ENCODE assay signal across 9 mouse cellular contexts in genomic region chr2:103138529-103139265, GRCm38 (mm10).
DNase-seq lines count a peak whose midpoint lies in the region; ATAC-seq lines count a peak whose summit lies in the region.
"Had no signal": no experiment of that assay in that cellular context is flagged by ENCODE, and none has a peak within 500 bp of the region (broad histone marks: within the 10 kb centered on the region; RNA-seq: fewer than 3 reads in every experiment).

No protein-coding gene starts in this region.

- no peaks in the 10 kb centered on the region for H3K36me3 ChIP-seq in stomach, embryonic 16.5 days (ENCODE audit: control insufficient read depth, insufficient read depth, low read length)
- H3K36me3 ChIP-seq: liver, embryonic 15.5 days had no signal

- 41% methylated on average over 8 of the region's 8 CpGs for WGBS in stomach, embryonic 16.5 days

- peaks cover 7% of the 10 kb centered on the region; the same call in 1 of the 2 replicates for H3K4me1 ChIP-seq in stomach, embryonic 16.5 days (ENCODE audit: control insufficient read depth, insufficient read depth, low read length)
- H3K4me1 ChIP-seq: liver, embryonic 15.5 days had no signal

- H3K9me3 ChIP-seq in stomach, embryonic 16.5 days (replicated peaks; ENCODE audit: control insufficient read depth, low read length) = no peaks in the 10 kb centered on the region
- H3K9me3 ChIP-seq: liver, embryonic 15.5 days had no signal

- peak; percentile 72 for DNase-seq in retina, postnatal 1 day
- DNase-seq in retina, embryonic 14.5 days (ENCODE audit: low spot score) = no peak
- peak; percentile 61 for DNase-seq in kidney, adult 11 months
- DNase-seq in layer of hippocampus, postnatal 10 days (ENCODE audit: low spot score in 2 of 2) = peak; percentile 25 to 33
- no peak for DNase-seq in B cell, adult 2 months
- no peak for DNase-seq in thymus, postnatal 0 days (ENCODE audit: low spot score)
- DNase-seq: heart, postnatal 14 days had no signal

- H3K27me3 ChIP-seq in stomach, embryonic 16.5 days (ENCODE audit: control insufficient read depth, insufficient read depth, low read length) = no peaks in the 10 kb centered on the region
- H3K27me3 ChIP-seq: liver, embryonic 15.5 days had no signal

- H3K27ac ChIP-seq in stomach, embryonic 16.5 days (ENCODE audit: low read length) = peak overlapping the region; percentile 48; the same call in 1 of the 2 replicates
- H3K27ac ChIP-seq: liver, embryonic 15.5 days had no signal

- H3K9ac ChIP-seq in stomach, embryonic 16.5 days (ENCODE audit: low read length) = no peak overlapping the region
- H3K9ac ChIP-seq: liver, embryonic 15.5 days had no signal

- peak; percentile 80 for ATAC-seq in stomach, embryonic 16.5 days (ENCODE audit: insufficient read depth, low FRiP score)

- no peak overlapping the region for H3K4me2 ChIP-seq in stomach, embryonic 16.5 days (ENCODE audit: low read depth, low read length)
- H3K4me2 ChIP-seq: liver, embryonic 15.5 days had no signal

- H3K4me3 ChIP-seq in stomach, embryonic 16.5 days (replicated peaks; ENCODE audit: low read length) = no peak overlapping the region
- H3K4me3 ChIP-seq: liver, embryonic 15.5 days had no signal

Comparison
In these comparisons a context has a peak if more than half of its experiments do, and no peak if none do; other contexts are left out.
1. DNase-seq: peak in retina, postnatal 1 day (single experiment), kidney, adult 11 months (single experiment) and layer of hippocampus, postnatal 10 days (2 of 2); none in retina, embryonic 14.5 days (single experiment), B cell, adult 2 months (0 of 2) and thymus, postnatal 0 days (single experiment).